Mouse (Mus musculus) adipocyte (in vitro differentiated cells): ENCODE measurements at regions not wholly inside any gene's neighbourhood (a gene's known extent, or its start where the extent isn't known, plus 50 kb on each side); places are given as distances from the start of the nearest gene placed in this dataset.

Experiments
- DNase-seq: peaks from one replicate; pipeline ENCODE4 v3.0.0-alpha.2; 2016; ENCODE audit warnings: low spot score

DNA sequence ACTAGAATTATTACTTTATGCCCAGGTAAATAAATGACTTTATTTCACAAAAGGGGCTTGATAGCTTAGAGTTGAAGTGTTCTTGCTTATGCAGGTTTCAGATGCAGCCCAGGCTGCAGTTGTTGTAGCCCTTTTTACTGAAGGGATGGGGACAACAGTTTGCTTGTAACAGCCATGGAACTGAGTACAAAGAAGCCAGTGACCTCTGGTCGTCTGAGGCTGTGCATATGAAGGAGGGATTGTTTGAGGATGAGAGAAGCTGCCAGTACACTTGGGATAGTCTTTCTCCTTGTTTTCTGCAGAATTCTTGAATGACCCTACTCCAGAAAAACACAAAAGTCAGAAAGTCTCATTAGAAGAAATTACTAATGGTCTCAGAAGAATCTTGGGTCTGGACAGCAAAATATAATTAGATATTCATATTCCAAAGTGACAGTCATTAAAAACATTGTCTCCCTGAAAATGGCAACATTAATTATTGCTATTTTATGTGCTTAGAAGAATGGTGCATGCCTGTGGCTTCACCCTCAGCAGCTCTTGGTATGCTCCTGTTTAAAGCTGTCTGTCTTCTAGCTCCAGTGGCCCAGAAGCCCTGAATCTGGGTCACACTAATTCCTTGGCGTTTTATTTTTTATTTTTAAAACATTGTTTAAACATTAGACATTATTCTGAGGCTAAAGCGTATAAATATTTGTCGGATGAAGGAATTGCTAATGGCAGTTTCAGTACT is 61.9 kb upstream of the Arhgap32 start:
- no peak for DNase-seq

DNA sequence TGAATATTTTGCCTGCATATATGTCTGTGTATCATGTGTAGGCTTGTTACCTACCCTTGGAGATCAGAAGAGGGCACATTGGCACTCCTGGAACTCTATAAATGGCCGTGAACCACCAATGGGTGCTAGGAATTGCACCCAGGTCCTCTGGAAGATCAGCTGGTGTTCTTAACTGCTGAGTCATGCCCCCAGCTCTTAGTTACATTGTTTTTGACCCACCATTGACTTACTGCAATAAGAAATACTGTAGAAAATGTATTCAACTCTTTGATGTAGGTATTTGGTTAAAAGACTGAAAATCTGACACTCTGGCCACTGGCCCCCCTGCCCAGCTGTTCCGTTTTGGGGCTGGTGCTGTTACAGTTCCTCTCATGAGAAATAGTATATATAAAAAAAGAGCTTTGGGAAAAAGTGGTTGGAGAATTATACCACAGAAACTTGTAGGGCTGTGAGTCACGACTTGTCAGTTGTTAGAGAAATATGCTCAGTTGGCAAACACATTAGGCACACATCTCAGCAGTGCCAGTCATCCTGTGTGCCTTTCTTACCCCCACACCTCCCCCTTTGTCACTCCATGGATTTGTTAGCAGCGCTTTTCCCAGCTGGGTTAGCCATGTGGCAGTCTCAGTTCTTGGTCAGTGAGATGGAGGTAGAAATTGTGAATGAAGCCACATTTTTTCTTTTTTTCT is 58.4 kb upstream of the Arhgap32 start:
- DNase-seq, result peak; percentile 36

DNA sequence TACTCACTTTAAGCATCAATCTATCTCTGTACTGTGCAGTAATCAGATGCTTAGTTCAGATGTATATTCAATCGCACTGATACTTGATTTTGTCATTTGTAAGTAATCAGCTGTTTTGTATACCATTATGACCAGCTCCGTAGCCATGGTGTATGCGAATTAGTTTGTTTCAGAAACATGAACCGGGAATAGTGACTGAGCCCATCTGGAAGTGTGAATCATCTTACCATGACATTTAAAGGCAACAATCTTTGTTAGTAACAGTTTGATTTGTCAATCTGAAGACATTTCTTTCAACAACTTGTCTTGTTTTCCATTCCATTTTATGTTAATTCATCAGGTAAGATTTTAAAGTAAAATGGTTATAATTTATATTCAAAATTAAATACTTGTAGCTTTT is 53.2 kb upstream of the Arhgap32 start:
- no peak for DNase-seq

DNA sequence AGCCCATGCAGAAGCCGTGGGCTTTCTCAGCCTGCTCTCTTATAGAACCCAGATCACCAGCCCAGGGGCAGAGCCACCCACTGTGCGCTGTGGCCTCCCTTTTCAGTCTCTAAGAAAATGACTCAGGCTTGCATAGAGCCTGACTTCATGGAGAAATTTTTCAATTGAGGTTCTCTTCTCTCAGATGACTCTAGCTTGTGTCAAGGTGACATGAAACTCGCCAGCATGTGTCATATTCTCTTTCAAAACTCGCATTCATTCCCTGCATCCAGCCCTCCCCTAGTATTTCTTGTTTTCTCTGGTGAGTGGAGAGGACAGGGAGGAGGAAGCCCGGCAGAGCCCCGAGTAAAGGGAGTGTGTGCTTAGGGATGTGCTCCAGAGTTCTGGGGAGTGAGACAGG is 52.4 kb upstream of the Arhgap32 start:
- no peak for DNase-seq

DNA sequence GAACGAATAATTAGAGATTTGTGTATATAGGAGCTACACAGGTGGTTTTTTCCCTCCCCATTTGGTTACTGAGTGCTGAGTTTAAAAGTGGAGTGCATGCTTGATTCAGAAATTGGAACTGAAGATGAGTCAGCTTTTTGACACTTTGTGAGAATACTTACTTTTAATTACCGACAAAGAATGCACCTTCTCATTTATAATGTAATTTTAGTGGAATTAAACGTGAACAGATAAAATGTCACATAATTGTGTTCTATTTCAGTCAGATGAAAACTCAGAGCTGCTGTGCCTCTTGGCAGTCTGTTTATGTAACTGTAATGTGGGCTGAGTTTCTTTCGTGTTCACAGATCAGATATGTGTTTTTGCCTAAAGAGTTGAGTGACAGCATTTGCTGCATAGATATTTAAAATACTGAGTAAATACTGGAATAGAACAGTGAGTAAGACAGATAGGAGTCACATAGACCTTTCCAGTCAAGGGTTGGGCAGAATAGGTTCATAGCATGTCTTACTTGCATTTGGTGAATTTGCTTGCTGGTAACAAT is 51.9 kb upstream of the Arhgap32 start:
- no peak for DNase-seq
